Mouse (Mus musculus) liver, embryonic 16.5 days (tissue): ENCODE results near the gene Dnajb2. TPM values are rescaled to one million over a fixed set of nuclear protein-coding genes. Genes with fewer than 3 reads are reported as not detected.

Experiments used
- ATAC-seq: fragments of 200-750 bp; cut with Nextera tagmentation; 2 replicates; pipeline ENCODE4 v1.8.0; 2017; ENCODE audit warnings: low read depth, mild to moderate bottlenecking, moderate number of reproducible peaks, moderate library complexity
- H3K27ac ChIP-seq: fragments of 300-500 bp; sonication (generic); 2 replicates; pipeline ENCODE4 v1.5.1; 2014; ENCODE audit warnings: mild to moderate bottlenecking, low read length
- H3K27me3 ChIP-seq: fragments of 300-500 bp; sonication (generic); 2 replicates; pipeline ENCODE4 v1.6.1; 2014; ENCODE audit warnings: low read depth, low read length, mixed read lengths; ENCODE audit not compliant: control insufficient read depth, insufficient read depth
- H3K36me3 ChIP-seq: fragments of 300-500 bp; sonication (generic); 2 replicates; pipeline ENCODE4 v1.6.1; 2014; ENCODE audit warnings: mild to moderate bottlenecking; ENCODE audit not compliant: control insufficient read depth, insufficient read depth
- H3K4me1 ChIP-seq: fragments of 300-500 bp; sonication (generic); 2 replicates; pipeline ENCODE4 v1.6.1; 2014; ENCODE audit warnings: low read depth, low read length, mixed read lengths; ENCODE audit not compliant: control insufficient read depth
- H3K4me2 ChIP-seq: fragments of 300-500 bp; sonication (generic); 2 replicates; pipeline ENCODE4 v1.6.1; 2014; ENCODE audit warnings: low read depth, low read length, mixed read lengths
- H3K4me3 ChIP-seq: fragments of 300-500 bp; sonication (generic); 2 replicates; pipeline ENCODE4 v1.5.1; 2014; ENCODE audit warnings: low read depth, mild to moderate bottlenecking, low read length
- H3K9ac ChIP-seq: fragments of 300-500 bp; sonication (generic); 2 replicates; pipeline ENCODE4 v1.6.1; 2014; ENCODE audit warnings: low read depth, low read length
- H3K9me3 ChIP-seq: fragments of 300-500 bp; sonication (generic); replicated peaks from 2 replicates; pipeline ENCODE4 v1.6.1; 2016; ENCODE audit warnings: low read length; ENCODE audit not compliant: control insufficient read depth
- WGBS: fragments of 180-500 bp; shearing (Covaris S2); extraction: QIAGEN DNeasy Blood & Tissue Kit; methylation state at CpG from one replicate; pipeline ENCODE4 v1.1.7; 2014; ENCODE audit not compliant: insufficient replicate concordance; 5-methylcytosine and 5-hydroxymethylcytosine counted together
- polyA plus RNA-seq: library from polyadenylated mRNA; unstranded; fragments of >200 nt; fragmentation: Nextera tagmentation; extraction: Ambion mirVana; gene quantifications from 2 replicates; pipeline ENCODE4 v1.2.1, GENCODE M21; 2015

Gene Dnajb2
- 33.8 and 33.9 TPM in 2 replicates for polyA plus RNA-seq

GRCm38 (mm10) chr1:75236117-75237050 is at the start of gene Dnajb2:
Dnajb2 (plus strand) TSS chr1:75236406.
- Histone ChIP-seq H3K9ac (peak within 1 kb of the TSS; percentile 79), H3K27ac (peak within 1 kb of the TSS; percentile 99), H3K9me3 (no peaks in the 10 kb centered on the region), H3K27me3 (no peaks in the 10 kb centered on the region), H3K36me3 (no peaks in the 10 kb centered on the region; the same call in none of the 2 replicates), H3K4me1 (peaks cover 45% of the 10 kb centered on the region), H3K4me3 (peak within 1 kb of the TSS; percentile 69), H3K4me2 (peak within 1 kb of the TSS; percentile 86)
- under 1% methylated on average over 64 of the region's 64 CpGs for WGBS
- ATAC-seq, result peak; percentile 95

- Histone ChIP-seq H3K27ac (no peak overlapping the region), H3K4me3 (no peak overlapping the region), H3K9me3 (no peaks in the 10 kb centered on the region), H3K4me2 (no peak overlapping the region), H3K27me3 (no peaks in the 10 kb centered on the region), H3K36me3 (peaks cover 57% of the 10 kb centered on the region), H3K9ac (no peak overlapping the region), H3K4me1 (peaks cover 28% of the 10 kb centered on the region)
- no peak for ATAC-seq
Measured at GRCm38 (mm10) chr1:75187126-75187525, 49.1 kb upstream of the Dnajb2 start.

- H3K4me2 ChIP-seq, result no peak overlapping the region
- H3K4me1 ChIP-seq, result peaks cover 29% of the 10 kb centered on the region
- H3K4me3 ChIP-seq, result no peak overlapping the region
- H3K36me3 ChIP-seq, result peaks cover 48% of the 10 kb centered on the region
- WGBS, result 24% methylated on average over 2 of the region's 2 CpGs
- no peaks in the 10 kb centered on the region for H3K27me3 ChIP-seq
- H3K9ac ChIP-seq, result no peak overlapping the region
- H3K27ac ChIP-seq, result peak overlapping the region; percentile 37; the same call in 1 of the 2 replicates
- H3K9me3 ChIP-seq, result no peaks in the 10 kb centered on the region
- no peak for ATAC-seq
Measured at GRCm38 (mm10) chr1:75187914-75188483, 48.2 kb upstream of the Dnajb2 start.

- H3K27me3 ChIP-seq, result no peaks in the 10 kb centered on the region
- 0 out of 2 replicates have a peak, but pooled peaks have one; percentile 4 for ATAC-seq
- 18% methylated on average over 2 of the region's 2 CpGs for WGBS
- peak overlapping the region; percentile 94 for H3K27ac ChIP-seq
- peaks cover 35% of the 10 kb centered on the region for H3K4me1 ChIP-seq
- H3K36me3 ChIP-seq, result peaks cover 24% of the 10 kb centered on the region
- H3K4me3 ChIP-seq, result peak overlapping the region; percentile 94
- peak overlapping the region; percentile 81 for H3K4me2 ChIP-seq
- H3K9ac ChIP-seq, result peak overlapping the region; percentile 98
- H3K9me3 ChIP-seq, result no peaks in the 10 kb centered on the region
Measured at GRCm38 (mm10) chr1:75190577-75190976, 45.6 kb upstream of the Dnajb2 start.

- peak; percentile 0; the same call in 1 of the 2 replicates for ATAC-seq
- Histone ChIP-seq H3K36me3 (peaks cover 23% of the 10 kb centered on the region), H3K27me3 (no peaks in the 10 kb centered on the region), H3K27ac (peak overlapping the region; percentile 94), H3K9me3 (no peaks in the 10 kb centered on the region), H3K9ac (peak overlapping the region; percentile 98), H3K4me1 (peaks cover 35% of the 10 kb centered on the region), H3K4me2 (peak overlapping the region; percentile 81), H3K4me3 (peak overlapping the region; percentile 94)
- 35% methylated on average over 5 of the region's 5 CpGs for WGBS
Measured at GRCm38 (mm10) chr1:75191258-75191621, 45.0 kb upstream of the Dnajb2 start.

- H3K4me1 ChIP-seq, result peaks cover 35% of the 10 kb centered on the region
- under 1% methylated on average over 46 of the region's 56 CpGs for WGBS
Measured at GRCm38 (mm10) chr1:75191622-75192402, 44.4 kb upstream of the Dnajb2 start, which contains the start of the genes Ankzf1 and Atg9a. Ankzf1 (plus strand) TSS chr1:75192151. Atg9a (minus strand) TSS chr1:75192196.

GRCm38 (mm10) chr1:75192452-75192851 is 43.8 kb upstream of the Dnajb2 start:
- Histone ChIP-seq H3K27me3 (no peaks in the 10 kb centered on the region), H3K9ac (peak overlapping the region; percentile 88), H3K4me2 (peak overlapping the region; percentile 91), H3K36me3 (peaks cover 14% of the 10 kb centered on the region), H3K4me1 (peaks cover 35% of the 10 kb centered on the region), H3K9me3 (no peaks in the 10 kb centered on the region), H3K4me3 (peak overlapping the region; percentile 94), H3K27ac (peak overlapping the region; percentile 98)
- peak; percentile 39 for ATAC-seq
- WGBS, result 0% methylated on average over 19 of the region's 19 CpGs

More at GRCm38 (mm10) chr1:75191622-75192402, 44.4 kb upstream of the Dnajb2 start, which contains the start of the genes Ankzf1 and Atg9a:
- peak within 1 kb of the TSS; percentile 94 for H3K4me3 ChIP-seq
- H3K27ac ChIP-seq, result peak within 1 kb of the TSS; percentile 98
- peaks cover 20% of the 10 kb centered on the region for H3K36me3 ChIP-seq
- peak within 1 kb of the TSS; percentile 91 for H3K4me2 ChIP-seq
- ATAC-seq, result peak; percentile 98
- H3K27me3 ChIP-seq, result no peaks in the 10 kb centered on the region
- no peaks in the 10 kb centered on the region for H3K9me3 ChIP-seq
- peak within 1 kb of the TSS; percentile 98 for H3K9ac ChIP-seq

GRCm38 (mm10) chr1:75201236-75201635 is 35.0 kb upstream of the Dnajb2 start:
- H3K27ac ChIP-seq, result no peak overlapping the region
- H3K4me3 ChIP-seq, result no peak overlapping the region
- WGBS, result 73% methylated on average over 1 of the region's 1 CpGs
- no peaks in the 10 kb centered on the region for H3K27me3 ChIP-seq
- no peak overlapping the region for H3K9ac ChIP-seq
- ATAC-seq, result no peak
- peaks cover 14% of the 10 kb centered on the region for H3K36me3 ChIP-seq
- H3K4me2 ChIP-seq, result no peak overlapping the region
- no peaks in the 10 kb centered on the region for H3K4me1 ChIP-seq
- H3K9me3 ChIP-seq, result no peaks in the 10 kb centered on the region
